Mouse (Mus musculus) liver, adult 2 months (tissue): Measurements from ENCODE around the gene Plcb3. TPM values are rescaled to one million over a fixed set of nuclear protein-coding genes. Genes with fewer than 3 reads are reported as not detected.
A peak's percentile ranks its signal among the peaks of the same experiment; 100 is the strongest.

Experiments
- DNase-seq: peaks from one replicate; pipeline ENCODE4 v3.0.0-alpha.2; 2011; ENCODE audit warnings: low read depth, low spot score; ENCODE audit errors: extremely low read depth
- H3K27ac ChIP-seq: fragments of 200-500 bp; replicated peaks from 2 replicates; pipeline ENCODE4 v1.5.1; 2012; ENCODE audit warnings: low read depth, mild to moderate bottlenecking, control low read depth, inconsistent platforms, low read length; ENCODE audit not compliant: insufficient read depth
- H3K27me3 ChIP-seq: fragments of 200-500 bp; 2 replicates; pipeline ENCODE4 v1.6.1; 2012; ENCODE audit warnings: mild to moderate bottlenecking, moderate library complexity, low read length, inconsistent platforms; ENCODE audit not compliant: control insufficient read depth, insufficient read depth
- H3K36me3 ChIP-seq: fragments of 200-500 bp; 2 replicates; pipeline ENCODE4 v1.6.1; 2012; ENCODE audit warnings: low read length, inconsistent platforms; ENCODE audit not compliant: control insufficient read depth, insufficient read depth
- H3K4me1 ChIP-seq: fragments of 200-500 bp; 2 replicates; pipeline ENCODE4 v1.6.1; 2011; ENCODE audit warnings: low read length; ENCODE audit not compliant: control insufficient read depth, insufficient read depth
- H3K4me3 ChIP-seq: fragments of 200-500 bp; 2 replicates; pipeline ENCODE4 v1.5.1; 2011; ENCODE audit warnings: low read depth, mild to moderate bottlenecking, control low read depth, low read length, moderate library complexity; ENCODE audit not compliant: insufficient read depth
- H3K79me2 ChIP-seq: fragments of 200-500 bp; 2 replicates; pipeline ENCODE4 v1.6.1; 2012; ENCODE audit warnings: inconsistent platforms, mild to moderate bottlenecking, low read length, moderate library complexity; ENCODE audit not compliant: control insufficient read depth, insufficient read depth
- H3K9ac ChIP-seq: fragments of 200-500 bp; 2 replicates; pipeline ENCODE4 v1.6.1; 2012; ENCODE audit warnings: low read depth, mild to moderate bottlenecking, control low read depth, inconsistent platforms, low read length
- CTCF ChIP-seq: fragments of 200-500 bp; IDR thresholded peaks from 2 replicates; pipeline ENCODE4 v1.5.1; 2011; ENCODE audit warnings: low read depth, low read length, control low read depth
- POLR2A ChIP-seq: fragments of 200-500 bp; IDR thresholded peaks from 2 replicates; pipeline ENCODE4 v1.6.1; 2011; ENCODE audit warnings: low read length, control low read depth; ENCODE audit not compliant: insufficient read depth; ENCODE audit errors: extremely low read depth
- WGBS: fragments of 180-500 bp; shearing (Covaris S2); methylation state at CpG from one replicate; pipeline ENCODE4 v1.1.7; 2018; 5-methylcytosine and 5-hydroxymethylcytosine counted together
- polyA plus RNA-seq: library from polyadenylated mRNA; depleted of rRNA; stranded (reverse); fragments of >200 nt; gene quantifications from 2 replicates; pipeline ENCODE4 v1.2.3, GENCODE M21; 2012
- total RNA-seq: library from RNA; depleted of rRNA; stranded (reverse); fragments of >200 nt; gene quantifications from 2 replicates; pipeline ENCODE4 v1.2.3, GENCODE M21; 2014

Plcb3 gene
- total and polyA plus RNA-seq, 2 experiments: 5.9 to 27.6 TPM

DNA sequence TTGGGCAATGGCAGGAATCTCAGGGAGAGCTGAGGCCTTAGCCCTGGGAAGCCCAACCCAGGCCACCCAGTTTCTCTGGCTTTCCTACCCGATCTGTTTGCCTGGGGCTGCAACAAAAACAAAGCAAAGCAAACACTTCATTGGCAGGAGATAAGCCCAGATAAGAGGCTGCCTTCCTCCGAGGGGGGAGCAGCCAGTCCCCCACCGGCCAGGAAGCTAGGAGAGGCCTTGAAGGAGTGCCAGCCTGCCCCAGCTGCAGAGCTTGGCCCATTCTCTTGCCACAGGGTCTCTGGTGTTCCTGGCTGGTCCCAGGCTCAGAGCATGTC is 23.6 kb downstream of the Plcb3 start:
- Histone ChIP-seq H3K9ac (peak overlapping the region; percentile 82), H3K79me2 (no peaks in the 10 kb centered on the region), H3K36me3 (no peaks in the 10 kb centered on the region), H3K27me3 (no peaks in the 10 kb centered on the region), H3K27ac (peak overlapping the region; percentile 98), H3K4me1 (peaks cover 11% of the 10 kb centered on the region), H3K4me3 (peak overlapping the region; percentile 67)
- WGBS: 10% methylated on average over 3 of the region's 3 CpGs
- TF ChIP-seq CTCF: no peak
- 0 out of 2 replicates have a peak, but pooled peaks have one; percentile 42 for TF ChIP-seq POLR2A
- peak; percentile 77 for DNase-seq

DNA sequence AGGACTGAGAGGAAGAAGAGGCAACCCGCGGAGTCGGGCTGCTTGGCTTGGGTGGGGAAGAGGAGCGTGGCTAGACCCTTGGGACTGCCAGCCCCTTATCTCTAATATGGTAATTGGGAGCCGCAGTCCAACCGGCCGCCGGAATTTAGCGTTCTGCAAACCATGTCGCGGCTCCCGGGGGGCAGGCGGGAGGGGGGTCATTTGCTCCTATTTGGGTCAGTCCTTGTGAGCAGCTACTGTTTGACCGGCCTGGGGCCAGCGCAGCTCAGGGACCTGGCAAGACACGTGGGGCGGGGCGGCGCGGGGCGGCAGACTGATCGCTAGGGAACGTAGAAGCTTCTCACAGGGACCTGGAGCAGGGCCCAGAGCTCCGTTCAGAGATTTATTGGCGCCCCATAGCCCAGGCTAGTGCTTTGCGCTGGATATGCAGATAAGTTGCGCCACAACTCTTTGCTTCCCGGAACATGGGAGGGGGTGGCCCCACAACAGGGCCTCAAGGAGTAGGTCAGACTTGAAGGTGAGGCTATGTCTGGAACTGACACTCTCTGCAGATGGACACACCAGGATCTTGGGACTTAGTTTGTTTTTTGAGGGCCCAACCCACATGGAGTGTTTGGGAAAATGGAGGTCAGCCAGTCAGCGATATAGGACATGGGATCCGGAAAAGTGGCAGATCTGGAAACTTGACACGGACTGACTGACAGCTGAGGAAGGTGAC is 24.1 kb downstream of the Plcb3 start:
- H3K27ac ChIP-seq: peak overlapping the region; percentile 98
- WGBS: under 1% methylated on average over 31 of the region's 31 CpGs
- peak; percentile 88 for DNase-seq
- peak overlapping the region; percentile 82 for H3K9ac ChIP-seq
- H3K36me3 ChIP-seq: no peaks in the 10 kb centered on the region
- no peaks in the 10 kb centered on the region for H3K79me2 ChIP-seq
- peak overlapping the region; percentile 67 for H3K4me3 ChIP-seq
- TF ChIP-seq POLR2A: 0 out of 2 replicates have a peak, but pooled peaks have one; percentile 40
- TF ChIP-seq CTCF: no peak
- H3K27me3 ChIP-seq: no peaks in the 10 kb centered on the region
- H3K4me1 ChIP-seq: peaks cover 11% of the 10 kb centered on the region

GRCm38 (mm10) chr19:6951381-6951968 is 24.8 kb downstream of the Plcb3 start:
- Histone ChIP-seq H3K27me3 (no peaks in the 10 kb centered on the region), H3K27ac (peak overlapping the region; percentile 98), H3K79me2 (no peaks in the 10 kb centered on the region), H3K9ac (peak overlapping the region; percentile 82), H3K36me3 (no peaks in the 10 kb centered on the region), H3K4me1 (peaks cover 11% of the 10 kb centered on the region), H3K4me3 (peak overlapping the region; percentile 72)
- WGBS: under 1% methylated on average over 35 of the region's 35 CpGs
- DNase-seq: peak; percentile 96
- TF ChIP-seq POLR2A (peak; percentile 59), CTCF (no peak)

GRCm38 (mm10) chr19:6950613-6951153 is 25.6 kb downstream of the Plcb3 start:
- Histone ChIP-seq H3K4me3 (peak overlapping the region; percentile 72), H3K4me1 (peaks cover 11% of the 10 kb centered on the region), H3K27ac (peak overlapping the region; percentile 77), H3K27me3 (no peaks in the 10 kb centered on the region), H3K9ac (peak overlapping the region; percentile 74), H3K79me2 (no peaks in the 10 kb centered on the region), H3K36me3 (no peaks in the 10 kb centered on the region)
- under 1% methylated on average over 28 of the region's 28 CpGs for WGBS
- TF ChIP-seq CTCF (no peak), POLR2A (0 out of 2 replicates have a peak, but pooled peaks have one; percentile 46)
- DNase-seq: peak; percentile 72

DNA sequence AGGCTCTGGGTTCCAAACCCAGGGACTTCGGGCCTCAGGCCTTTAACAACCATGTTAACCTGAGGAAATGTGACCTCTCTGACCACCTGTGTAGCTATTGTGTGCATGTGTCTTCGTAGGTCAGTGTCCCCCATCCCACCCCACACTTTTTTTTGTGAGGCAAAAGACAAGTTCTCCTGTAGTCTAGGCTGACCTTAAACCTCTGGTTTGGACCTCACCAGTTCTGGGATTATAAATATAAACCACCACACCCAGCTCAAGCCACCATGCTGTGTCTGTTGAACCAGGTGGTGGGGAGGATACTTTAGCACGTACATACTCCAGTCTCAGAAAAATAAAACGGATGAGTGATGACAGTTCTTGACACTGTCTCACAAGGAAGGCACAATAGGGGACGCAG is 26.3 kb downstream of the Plcb3 start:
- TF ChIP-seq CTCF (no peak), POLR2A (no peak)
- Histone ChIP-seq H3K27ac (no peak overlapping the region), H3K36me3 (no peaks in the 10 kb centered on the region), H3K4me3 (no peak overlapping the region), H3K4me1 (peaks cover 11% of the 10 kb centered on the region), H3K9ac (no peak overlapping the region), H3K27me3 (no peaks in the 10 kb centered on the region), H3K79me2 (no peaks in the 10 kb centered on the region)
- no peak for DNase-seq
- 68% methylated on average over 5 of the region's 5 CpGs for WGBS
